Mouse (Mus musculus) left cerebral cortex, adult 8-10 months (tissue): Measurements from ENCODE around the gene Fam217b. TPM values are rescaled to one million over a fixed set of nuclear protein-coding genes. Genes with fewer than 3 reads are reported as not detected.

Source experiments
- DNase-seq, 2 experiments: peaks; one replicate each; pipeline ENCODE4 v3.0.0; 2022; ENCODE audit warnings: low spot score in 2 of 2
- total RNA-seq, 4 experiments: library from RNA; stranded (reverse); gene quantifications; 2 replicates each; pipeline ENCODE4 v1.2.4; 2022

The Fam217b gene
- 10 to 100 TPM; 48.2 to 67.8 (median 59.7) TPM for total RNA-seq

DNA sequence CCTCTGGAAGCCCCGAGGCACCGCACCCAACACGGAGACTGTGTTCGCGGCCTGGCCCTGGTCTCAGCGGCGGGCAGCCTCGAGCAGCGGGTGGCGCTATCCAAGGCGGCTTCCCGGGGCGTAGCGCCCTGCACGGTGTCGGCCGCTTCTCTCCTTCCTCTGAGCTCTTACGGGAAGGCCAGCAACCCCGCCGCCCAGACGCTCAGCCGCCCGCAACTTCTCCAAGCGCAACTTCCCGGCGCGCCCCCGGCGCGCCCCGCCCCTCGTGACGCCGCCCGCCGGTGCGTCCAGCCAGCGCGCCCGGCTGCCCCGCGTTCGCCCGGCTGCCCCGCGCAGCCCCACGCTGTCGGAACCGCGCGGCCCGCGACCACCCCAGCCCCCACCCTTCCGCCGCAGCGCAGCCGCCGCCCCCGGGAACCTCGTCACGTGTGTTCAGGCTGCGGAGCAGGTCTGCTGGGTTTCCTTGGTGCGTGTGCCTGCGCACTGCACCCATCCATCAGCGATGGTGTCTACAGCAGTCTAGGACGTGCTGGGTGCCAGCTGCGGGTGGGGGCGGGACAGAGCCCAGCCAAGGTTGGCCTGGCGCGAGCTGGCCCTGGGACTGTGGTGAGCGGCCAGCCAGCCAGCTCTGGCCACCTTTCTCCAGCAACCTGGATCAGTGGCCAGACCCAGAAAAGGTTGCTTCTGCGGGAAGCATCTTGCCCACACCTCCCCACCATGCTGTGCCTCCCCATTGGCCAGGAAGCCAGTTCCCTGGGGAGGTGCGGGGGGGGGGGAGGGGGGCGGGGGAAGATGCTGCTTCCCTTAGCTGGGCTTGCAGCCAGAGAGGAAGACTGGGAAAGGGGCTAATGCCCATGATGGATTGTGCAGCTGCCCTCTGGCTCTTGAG, at the start of gene Fam217b, which contains the start of gene Ppp1r3d:
Gene Fam217b (plus strand): TSS at position 264 of the 889 bp plus-strand sequence.
Gene Ppp1r3d (minus strand): TSS at position 212 of the 889 bp plus-strand sequence.
- DNase-seq = peak in 1 of 2 experiments; percentile 51

DNA sequence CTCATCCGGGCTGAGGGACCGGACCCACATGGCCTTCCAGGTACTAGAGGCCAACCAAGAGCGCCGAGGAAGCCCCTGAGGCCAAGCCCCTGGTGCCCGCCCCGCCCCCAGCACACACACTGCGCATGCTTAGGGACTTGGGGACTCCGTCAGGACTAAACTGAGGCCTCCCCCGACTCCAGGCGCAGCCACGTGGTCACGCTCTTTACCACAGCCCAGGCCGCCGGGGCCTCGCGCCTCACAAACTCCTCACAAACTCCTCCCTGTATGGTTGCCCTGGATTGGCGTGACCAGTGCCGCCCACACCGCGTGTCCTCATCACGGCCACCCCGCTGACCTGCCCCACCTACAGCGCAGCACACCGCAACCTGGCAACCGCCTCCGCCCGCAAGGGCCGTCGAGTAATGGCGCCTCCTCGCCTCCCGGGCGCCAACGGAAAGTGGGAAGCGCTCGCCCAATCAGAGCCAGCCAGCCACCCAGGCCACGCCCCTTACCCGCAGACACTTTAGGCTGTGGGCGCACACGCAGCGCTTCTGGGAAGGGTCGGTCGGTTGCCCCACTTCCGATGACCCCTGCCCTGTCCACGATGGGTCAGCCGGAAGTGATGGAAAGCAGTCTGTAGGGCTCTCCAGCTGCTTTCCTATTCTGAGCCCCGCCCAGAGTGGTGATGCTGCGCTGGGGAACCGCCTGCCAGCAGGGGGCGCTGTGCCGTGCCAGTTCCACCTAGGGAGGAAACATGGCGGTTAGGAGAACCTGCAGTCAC, 7.1 kb upstream of the Fam217b start, which contains the start of gene Sycp2:
Gene Sycp2 (minus strand): TSS at position 633 of the 763 bp plus-strand sequence.
- DNase-seq = no peak

DNA sequence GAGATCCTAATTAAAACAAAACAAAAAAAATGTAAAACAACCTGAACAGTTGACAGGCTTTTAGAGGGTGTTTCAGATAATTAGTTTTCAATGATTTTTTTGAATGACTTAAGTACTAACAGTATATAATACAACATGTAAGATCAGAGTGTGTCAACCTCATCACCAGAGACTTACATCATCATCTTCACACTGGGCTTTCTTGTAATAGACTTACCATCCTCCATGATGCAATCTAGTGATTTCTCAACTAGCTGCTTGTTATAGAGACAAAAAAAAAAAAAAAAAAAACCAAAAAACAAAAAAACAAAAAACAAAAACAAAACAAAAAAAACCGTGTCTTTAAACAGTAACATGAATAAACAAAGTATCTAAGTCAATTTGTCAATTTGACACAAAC, 5.3 kb upstream of the Fam217b start:
- no peak for DNase-seq

DNA sequence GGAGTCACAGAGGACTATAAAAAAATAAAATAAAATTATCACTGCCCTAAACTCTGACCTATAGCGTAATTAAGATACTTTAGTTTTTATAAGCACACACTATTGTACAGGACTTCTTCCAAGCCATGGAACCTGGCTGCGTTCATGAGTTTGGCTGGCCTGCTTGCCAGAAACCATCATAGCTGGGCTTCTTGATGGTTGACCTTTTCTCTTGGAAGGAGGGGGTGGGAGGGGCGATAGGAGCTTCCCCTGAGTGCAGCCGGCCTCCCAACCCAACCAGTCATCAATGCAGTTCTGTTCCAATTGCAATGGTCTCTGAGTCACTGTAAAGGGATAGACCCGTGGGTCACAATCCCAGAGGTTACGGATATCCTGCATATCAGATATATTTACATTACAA, 4.0 kb upstream of the Fam217b start:
- no peak for DNase-seq

DNA sequence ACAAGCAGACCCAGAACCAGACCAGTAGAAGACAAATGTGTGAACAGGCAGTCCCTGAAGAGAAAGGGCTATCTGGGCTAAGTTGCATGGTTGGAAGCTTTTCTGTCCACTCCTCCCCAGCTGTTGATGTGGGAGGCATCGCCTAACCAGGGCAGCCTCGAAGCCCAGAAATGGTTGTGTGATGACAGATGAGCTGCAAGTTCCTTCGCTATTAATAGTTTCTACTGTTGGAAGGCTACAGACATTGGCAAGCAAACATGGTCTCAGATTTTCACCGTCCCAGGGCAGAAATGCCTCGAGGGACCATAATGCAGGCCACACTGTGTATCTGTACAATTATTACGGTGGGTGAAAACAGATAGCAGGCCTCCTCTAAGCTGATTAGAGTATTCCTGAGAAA, 1.7 kb upstream of the Fam217b start:
- DNase-seq = peak in 1 of 2 experiments; percentile 57

DNA sequence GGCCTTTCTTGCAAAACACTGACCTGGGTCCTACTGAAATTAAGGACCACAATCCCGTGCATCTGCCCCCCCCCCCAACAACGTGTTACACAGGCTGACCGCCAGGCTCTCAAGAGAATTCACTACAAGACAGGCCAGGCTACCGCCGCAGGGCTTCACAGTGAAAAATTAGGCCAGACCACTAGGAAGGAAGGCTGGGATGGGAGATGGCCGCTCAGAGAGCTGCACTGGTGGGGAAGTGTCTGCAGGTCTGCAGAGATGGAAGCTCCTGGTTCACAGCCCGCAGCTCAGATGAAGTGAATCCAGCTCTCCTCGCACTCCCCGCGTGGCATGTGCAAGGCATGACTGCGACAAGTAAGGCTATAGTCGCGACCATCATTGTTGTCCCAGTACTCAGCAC, 1.2 kb upstream of the Fam217b start:
- DNase-seq = no peak

DNA sequence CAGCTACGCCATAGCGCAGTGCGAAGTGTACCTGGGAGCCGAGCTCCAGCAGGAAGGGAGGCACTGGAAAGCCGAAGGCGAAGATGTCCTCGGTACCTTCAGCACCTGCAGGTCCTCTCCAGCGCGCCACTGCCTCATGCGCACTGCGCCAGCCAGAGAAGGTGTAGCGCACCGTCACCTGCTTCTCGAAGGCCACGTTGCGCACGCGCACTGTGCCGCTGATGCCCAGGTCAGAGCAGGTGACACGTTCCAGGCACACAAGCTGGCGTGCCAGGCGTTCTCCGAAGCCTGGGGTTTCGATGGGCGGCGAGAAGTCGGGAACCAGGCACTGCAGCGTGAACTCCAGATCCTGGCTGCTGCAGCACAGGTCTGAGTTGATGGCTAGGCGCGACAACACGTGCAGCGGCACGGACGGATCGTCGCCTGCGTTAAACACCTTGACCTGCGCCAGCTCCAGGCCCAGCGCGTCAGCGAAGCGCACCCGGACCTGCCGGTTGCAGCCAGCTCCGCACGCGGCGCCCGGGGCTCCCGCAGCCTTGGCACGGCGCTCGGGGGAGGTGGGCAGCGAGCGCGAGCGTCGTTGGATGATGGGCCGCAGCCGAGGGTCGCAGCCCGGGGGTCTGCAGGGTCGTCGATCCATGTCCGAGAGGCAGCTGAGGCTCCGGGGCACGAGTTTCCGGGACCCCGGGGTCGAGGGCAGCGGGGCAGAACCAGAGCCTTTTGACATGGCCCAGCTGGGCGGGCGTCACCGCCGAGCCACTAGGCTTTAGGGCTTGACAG, 653 bp upstream of the Fam217b start:
- peak; percentile 50 to 65 for DNase-seq

DNA sequence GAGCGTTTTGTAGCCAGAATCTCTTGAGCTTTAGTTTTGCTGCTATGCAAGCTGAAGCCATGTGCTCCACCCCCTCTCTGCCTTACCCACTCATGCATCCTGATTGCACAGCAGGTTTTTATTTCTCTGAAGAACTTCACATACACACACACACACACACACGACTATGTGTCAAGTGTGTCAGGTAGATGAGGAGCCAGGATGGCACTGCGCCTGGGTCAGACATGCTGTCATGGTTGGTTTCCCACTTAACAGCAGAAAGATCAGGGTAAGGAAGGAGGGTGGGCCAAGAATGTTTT, 775 bp downstream of the Fam217b start:
- peak in 1 of 2 experiments; percentile 57 for DNase-seq

DNA sequence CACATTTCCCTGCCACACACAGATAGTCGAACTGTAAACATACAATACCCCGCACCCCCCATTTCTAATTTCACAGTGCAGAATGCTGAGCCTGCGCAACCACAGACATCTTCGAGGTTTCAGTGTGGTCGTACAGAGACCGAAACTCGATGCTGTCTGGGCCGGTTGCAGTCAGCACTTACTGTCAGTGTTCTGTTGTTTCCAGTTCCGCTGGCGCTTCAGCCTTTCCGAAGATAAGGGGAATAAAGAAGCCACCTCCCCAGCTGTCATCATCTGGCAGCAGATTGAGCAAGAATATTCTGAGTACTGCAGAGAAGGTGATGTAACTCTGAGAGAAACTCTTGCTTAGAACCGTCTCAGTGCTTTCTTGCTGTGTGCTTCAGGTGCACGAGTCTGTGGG, 2.1 kb downstream of the Fam217b start:
- no peak for DNase-seq

DNA sequence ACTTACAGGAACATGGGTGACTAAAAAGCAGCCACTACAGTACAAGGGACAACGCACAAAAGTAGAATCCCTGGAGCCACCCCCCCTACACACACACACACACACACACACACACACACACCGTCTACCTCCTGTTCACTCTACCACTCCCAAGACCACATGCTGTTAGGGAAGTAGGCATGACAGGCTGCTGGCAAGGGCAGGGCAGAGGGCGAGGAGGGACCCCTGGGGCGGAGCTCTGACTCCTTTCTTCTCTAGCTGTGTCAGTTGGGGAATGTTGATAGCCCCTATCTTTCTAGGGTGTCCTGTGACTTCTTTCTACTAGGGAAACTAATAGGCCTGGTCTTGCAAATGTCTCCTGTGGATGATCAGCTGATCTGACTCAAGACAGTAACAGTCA, 2.6 kb downstream of the Fam217b start:
- no peak for DNase-seq

DNA sequence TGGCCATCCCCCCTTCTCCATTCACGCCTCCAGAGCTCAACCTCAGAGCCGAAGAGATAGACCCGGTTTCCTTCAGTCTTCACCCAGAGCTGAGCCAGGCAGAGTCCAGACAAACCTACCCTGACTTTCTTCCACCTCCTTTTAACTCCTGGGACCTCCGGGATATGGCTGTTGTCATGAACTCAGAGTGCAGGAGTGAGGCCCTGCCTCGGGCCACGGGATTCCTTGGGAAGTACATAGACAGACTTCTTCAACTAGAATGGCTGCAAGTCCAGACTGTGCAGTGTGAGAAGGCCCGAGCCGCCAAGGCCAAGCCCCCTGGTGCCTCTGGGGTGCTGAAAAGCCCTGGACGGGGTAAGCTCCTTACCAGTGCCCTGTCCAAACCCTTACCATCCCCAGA, 6.3 kb downstream of the Fam217b start:
- peak in 1 of 2 experiments; percentile 4 for DNase-seq

DNA sequence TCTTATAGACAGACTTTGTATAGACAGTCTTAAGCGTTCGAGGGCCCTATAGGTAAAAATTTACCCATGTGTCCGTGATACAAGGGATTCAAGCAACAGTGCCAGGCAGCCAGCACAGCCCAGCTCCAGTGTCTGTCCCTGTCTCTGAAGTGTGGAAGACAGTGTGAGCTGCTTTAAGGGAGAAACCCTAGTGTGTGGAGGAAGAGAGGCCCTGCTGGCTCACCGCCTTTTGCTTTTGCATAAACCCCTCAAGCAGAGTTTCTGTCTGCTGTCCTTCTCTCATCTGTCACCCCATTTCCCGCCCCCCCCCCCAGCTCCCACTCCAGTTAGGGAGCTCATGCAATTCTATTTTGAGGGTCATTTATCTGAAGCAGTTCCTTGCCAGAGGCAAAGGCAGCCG, 7.3 kb downstream of the Fam217b start:
- peak in 1 of 2 experiments; percentile 5 for DNase-seq

DNA sequence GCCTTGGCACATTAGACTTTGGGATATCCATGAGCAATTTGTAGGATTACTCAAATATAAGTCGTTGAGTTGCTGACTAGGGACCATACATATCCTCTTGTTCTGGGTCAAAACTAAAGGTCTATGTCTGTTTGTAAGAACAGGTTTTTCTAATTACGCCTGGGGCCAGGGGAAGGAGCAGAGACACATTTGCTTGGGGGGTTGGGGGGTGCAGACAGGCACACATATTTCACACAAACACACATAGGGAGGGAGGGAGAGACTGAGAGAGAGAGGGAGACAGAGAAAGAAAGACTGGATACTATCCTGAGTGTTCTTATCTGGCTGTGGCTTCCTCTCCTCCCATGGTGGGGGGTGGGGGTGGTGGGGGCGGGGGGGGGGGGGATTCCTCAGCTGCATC, 7.9 kb downstream of the Fam217b start:
- peak in 1 of 2 experiments; percentile 1 for DNase-seq

DNA sequence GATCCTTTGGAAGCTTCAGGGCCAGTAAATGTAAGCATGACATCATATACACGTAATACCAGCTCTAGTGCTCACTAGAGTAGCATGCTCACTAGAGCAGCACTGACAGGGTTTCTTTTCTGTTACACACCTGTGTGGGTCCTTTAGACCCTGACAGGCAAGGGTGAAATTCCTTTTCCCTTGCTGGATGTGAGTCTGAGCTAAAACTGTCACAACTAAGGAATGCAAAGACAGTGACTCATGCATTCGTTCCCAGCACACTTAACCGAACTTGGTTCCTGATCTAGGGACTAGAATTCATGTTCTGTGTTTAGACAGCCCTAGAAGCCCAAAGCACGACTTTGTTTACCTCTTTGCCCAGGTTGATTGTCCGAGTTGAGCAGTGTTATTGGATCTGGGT, 8.9 kb downstream of the Fam217b start:
- peak in 1 of 2 experiments; percentile 2 for DNase-seq

DNA sequence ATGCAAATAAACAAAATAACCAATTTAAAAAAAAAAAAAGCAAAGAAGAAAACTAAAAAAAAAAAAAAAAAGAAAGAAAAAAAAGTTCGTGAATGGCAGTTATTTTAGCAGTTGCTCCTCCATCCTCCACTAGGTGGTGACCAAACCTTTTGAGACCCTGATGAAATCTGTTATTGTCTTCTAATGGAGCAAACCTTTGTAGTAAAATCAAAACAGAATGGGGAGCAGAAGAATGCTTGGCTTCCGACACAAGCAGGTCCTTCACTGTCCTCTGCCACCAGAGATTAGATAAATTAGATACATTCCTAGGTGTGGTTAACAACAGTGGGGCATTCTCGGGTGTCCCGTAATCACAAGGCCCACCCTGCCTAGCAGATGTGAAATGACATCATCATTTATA, 11.9 kb downstream of the Fam217b start:
- DNase-seq = peak in 1 of 2 experiments; percentile 3

DNA sequence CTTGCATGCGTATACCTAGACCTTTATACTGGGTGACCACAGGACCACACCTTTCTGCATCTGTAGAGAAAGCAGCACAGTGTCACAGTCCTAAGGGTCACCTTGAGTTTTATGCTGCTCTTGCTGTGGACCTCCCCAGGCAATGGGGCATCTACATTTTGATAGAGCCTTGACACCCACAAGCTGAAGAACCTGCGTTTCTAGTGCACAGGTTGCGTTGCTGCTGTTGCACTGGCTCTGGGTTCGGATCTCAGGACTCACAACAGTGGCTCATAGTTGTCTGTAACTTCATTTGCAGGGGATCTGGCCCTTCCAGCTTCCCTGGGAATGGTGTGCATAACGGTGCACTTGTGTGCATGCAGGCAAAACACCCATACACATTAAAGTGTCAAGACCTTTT, 12.9 kb downstream of the Fam217b start:
- peak in 1 of 2 experiments; percentile 4 for DNase-seq

DNA sequence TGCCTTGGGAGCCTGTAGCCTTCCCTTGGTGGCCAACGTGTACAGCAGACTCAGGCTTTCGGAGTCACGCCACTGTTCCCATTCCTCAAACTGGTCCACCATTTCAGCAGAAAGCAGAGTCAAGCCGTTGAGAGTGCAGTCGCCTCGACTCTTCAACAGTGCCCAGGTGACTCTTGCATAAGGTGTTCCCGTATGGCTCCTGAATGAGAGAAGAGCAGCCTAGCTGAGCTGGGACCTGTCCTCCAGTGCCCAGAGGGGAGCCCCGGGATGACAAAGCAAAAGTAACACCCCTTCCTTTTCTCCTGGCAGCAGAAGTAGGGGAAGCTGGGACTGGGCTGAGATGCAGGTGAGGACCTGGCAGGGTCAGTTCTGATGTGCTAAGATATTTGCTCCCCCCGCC, 13.9 kb downstream of the Fam217b start:
- peak in 1 of 2 experiments; percentile 3 for DNase-seq

DNA sequence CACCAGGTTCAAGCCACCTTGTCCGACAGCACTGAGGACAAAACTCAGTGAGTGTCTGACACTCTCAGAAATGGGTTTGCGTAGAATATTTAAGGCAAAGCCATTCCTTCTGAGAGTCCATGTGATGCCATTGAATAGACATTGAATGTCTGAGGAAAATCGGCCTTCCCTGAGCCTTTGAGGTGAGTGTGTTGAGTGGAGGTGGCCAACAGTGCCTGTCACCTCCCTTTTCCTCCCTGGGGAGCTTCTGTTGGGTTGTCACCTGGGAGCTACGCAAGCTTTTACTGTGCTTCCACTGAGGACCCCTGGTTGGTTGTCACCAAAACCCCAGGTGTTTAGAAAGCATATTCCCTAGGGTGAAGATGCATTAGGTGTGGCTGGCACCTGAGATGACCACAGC, 14.4 kb downstream of the Fam217b start:
- DNase-seq = no peak

DNA sequence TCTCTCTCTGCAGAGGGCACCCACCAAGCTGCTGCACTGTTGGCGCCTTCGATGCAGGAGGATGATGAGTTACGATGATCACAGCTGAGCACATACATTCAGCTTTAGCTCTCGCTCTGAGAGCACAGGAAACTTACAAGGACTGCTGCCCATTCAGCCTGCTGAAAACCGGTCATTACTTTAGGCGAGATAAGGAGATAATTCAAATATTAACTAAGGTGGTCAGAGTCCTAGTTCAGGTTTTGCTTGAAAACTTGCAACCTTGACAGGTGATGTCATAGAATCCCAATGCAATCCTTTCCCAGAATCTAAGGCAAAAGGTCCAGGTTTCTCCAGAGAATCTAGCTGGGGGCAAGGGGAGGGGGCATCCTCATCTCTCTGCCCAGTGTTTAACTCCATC, 15.1 kb downstream of the Fam217b start:
- no peak for DNase-seq

DNA sequence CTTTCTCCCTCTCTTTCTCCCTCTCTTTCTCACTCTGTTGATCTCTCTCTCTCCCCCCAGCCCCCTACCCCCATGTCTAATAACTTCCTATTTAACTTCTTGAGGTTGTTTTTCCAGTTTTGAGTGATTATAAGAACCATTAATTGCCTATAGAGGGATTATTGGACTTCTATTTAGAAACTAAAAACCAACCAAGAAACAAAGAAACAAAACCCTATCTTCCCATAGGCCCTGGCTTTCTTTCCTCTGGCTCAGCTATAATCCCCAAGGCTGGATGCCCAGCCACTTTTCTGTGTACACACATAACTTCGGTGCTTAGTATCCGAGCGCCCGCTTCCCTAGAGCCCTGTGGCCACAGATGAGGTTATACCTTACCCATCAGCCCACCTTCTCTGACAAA, 15.9 kb downstream of the Fam217b start, which contains the start of gene Cdh26:
Gene Cdh26 (plus strand): TSS at position 301 of the 400 bp plus-strand sequence.
- no peak for DNase-seq

DNA sequence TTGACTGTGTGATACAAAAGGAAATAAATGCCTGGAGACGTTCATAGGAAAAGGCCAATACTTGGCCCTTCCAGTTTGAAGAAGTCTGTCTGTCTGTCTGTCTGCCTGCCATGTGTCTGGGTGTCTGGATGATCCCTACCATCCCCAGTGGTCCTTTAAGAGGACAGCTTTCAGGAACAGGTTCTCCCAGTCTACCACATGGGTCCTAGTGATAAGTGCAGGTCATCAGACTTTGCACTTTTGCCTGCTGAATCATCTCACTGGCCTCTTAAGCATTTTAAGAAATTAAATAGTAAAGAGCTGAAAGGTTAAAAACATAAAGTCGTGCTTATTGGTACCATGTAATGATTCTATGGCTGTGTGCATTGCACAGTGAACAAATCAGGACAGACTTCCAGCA, 19.2 kb downstream of the Fam217b start:
- no peak for DNase-seq
